Mouse (Mus musculus): ENCODE results near the gene Wnt5b.
"Not testable (repeated sequence)": the region's sequence is repeated elsewhere in the genome, so short reads cannot be mapped to it uniquely, and the experiment has no call there.

The Wnt5b gene

DNA sequence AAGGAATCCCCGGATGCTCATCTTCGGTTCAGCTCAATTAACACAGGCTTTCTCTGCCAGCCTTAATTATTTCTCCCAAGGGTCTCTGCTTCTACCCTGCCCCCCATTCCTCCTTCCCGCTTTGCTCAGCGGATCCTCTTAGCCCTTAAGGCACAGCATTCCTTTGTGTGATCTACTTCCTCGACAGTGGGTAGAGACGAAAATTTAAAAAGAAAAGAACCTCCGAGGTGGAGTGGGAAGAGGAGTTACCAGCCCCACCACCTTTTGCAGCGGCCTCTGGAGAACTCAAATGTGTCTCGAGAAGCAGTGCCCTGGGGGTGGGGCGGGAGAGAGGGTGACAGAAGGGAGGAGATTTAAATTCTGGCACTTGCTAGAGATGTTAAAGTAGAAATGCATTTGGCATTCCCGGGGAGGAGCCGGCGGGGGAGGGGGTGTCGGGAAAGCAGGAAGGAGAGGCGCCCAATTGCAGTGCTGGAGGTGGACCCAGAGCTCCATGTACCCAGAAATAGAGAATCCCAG, 92.1 kb downstream of the Wnt5b start:
- no peak for DNase-seq (ENCODE audit: low spot score in 2 of 2)

DNA sequence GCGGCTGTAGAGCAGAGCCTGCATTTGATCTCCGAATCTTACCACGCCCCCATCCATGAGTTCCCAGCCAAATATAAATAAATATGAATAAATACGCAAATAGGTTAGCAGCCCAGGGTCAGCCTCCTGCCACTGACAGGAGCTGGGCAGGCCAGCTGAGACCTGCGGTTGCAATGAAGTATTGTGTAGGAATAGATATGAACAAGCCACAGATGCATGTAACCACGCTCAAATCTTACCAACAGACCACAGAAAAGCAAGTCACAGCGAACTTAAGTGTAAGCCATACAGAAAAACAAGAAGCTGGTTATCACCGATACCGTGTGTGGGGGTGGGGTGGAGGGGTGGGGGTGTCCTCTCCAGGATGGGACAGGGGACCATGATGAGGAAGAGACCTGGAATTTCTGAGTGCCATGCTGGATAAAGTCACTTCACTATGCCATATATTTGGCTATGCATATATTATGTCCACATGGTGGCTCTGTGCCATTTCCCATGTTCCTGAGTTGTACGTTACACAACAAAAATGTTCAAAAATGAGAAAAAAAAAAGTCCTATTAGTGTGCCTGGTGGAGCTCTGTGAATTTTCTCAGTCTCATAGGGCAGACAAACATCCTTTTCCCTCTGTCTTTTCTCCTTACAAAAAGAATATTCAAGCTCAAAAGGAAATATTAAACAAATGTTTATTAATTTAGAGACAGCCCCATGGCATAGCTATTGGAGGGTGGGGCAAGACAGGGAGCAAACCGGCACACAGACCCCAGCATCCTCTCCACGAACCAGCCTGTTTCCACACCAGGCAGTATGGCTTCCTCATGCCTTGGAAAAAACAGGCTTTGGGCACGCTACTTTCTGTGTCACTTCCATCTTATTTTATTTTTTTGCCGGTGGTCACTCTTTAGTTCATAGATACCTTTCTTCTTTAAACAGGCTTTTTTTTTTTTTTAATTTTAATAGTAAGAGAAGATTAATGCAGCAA, 92.9 kb downstream of the Wnt5b start:
- DNase-seq (ENCODE audit: low spot score in 2 of 2), result no peak

GRCm38 (mm10) chr6:119449060-119449499, 95.1 kb downstream of the Wnt5b start:
- peak; percentile 28 to 69 for DNase-seq (ENCODE audit: low spot score in 2 of 2)

DNA sequence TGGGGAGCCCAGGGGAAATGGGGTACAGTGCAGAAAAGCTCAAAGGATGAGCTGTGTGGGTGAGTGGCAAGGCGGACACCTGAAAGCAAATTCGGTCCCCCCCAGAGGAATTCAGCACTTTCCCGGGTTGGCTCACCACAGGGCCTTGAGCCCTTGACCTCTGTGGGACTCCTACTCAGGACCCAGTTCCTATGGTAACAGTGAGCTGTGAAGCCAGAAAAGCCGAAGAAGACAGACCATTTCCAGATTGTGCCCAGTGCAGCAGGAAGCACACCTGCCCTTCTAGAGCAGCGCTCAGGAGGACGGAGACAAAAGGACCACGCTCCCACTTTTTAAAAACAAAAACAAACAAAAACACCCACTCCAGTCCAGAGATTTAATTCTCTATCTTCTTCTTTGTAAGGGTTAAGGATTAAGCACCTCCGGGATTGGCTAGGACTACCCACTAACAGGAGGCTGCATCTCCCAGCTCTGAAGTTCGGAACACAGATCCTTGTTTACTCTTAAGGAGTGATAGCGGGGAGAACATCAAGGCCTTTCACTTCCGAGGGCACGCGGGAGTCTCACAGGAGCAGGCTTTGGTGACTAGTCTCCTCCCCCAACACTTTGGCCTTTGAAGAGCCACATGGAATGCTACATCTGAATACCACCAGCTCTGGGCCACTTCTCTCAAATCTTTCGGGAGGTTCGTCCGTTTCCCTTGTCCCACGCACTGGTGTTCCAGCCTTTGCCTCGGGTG, 95.7 kb downstream of the Wnt5b start:
- no peak for DNase-seq (ENCODE audit: low spot score in 2 of 2)

- DNase-seq (ENCODE audit: low spot score in 2 of 2), result no peak
Observed at GRCm38 (mm10) chr6:119445671-119446607, 98.2 kb downstream of the Wnt5b start.

DNA sequence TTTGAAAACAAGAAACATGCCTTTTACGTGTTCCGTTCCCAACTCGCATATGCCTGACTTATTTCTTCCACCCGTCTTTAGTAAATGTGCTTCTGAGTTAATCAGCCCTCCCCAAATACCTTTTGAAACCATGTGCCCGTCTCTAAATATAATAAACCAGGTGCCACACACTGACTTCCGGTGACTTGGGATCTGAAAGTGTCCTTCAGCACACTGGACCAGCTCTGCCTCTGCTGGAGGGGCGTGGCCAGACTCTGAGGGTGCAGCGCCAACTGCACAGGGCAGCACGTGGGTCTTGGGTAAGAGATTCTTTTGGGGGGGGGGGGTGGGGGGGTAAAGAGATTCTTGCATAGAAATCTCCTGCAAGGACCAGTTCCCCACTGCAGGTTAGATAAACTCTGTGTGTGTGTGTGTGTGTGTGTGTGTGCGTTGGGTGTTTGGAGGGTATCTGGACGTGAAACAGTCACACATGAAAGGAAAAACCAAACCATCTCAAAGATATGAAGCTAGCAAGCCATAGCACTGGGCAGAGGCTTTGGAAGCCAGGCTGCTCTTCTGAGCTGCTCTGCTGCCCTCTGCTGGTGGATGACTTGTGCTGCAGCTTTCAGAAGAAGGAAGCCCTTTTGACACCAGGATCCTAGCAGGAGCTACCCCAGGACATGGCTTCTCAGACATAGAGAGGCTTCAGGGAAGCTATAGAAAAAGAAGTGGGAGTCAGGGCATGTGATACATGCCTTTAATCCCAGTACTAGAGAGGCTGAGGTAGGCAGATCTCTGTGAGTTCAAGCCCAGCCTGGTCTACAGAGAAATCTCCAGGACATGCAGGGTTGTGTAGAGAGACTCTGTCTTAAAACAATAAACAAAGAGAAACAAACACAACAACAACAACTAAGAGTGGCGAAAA, 100.2 kb downstream of the Wnt5b start:
- DNase-seq (ENCODE audit: low spot score in 2 of 2), result peak; percentile 70 to 89

DNA sequence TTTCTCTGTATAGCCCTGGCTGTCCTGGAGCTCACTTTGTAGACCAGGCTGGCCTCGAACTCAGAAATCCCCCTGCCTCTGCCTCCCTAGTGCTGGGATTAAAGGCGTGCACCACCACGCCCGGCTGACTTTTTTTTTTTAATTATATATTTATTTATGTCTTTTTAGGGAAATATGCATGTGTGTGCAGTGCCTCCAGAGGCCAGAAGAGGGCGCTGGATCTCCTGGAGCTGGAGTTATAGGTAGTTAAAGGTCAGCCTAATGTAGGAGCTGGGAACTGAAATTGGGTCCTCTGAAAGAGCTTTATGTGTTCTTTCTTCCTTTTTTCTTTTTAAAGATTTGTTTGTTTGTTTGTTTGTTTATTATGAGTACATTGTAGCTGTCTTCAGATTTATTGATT, 101.4 kb downstream of the Wnt5b start:
- not testable (repeated sequence) for DNase-seq (ENCODE audit: low spot score in 2 of 2)

- DNase-seq (ENCODE audit: low spot score in 2 of 2), result no peak
Observed at GRCm38 (mm10) chr6:119437894-119438761, 106.0 kb downstream of the Wnt5b start.

- no peak for DNase-seq (ENCODE audit: low spot score in 2 of 2)
Observed at GRCm38 (mm10) chr6:119434394-119434793, 109.8 kb downstream of the Wnt5b start.

- DNase-seq (ENCODE audit: low spot score in 2 of 2), result no peak
Observed at GRCm38 (mm10) chr6:119431751-119432324, 112.3 kb downstream of the Wnt5b start.

DNA sequence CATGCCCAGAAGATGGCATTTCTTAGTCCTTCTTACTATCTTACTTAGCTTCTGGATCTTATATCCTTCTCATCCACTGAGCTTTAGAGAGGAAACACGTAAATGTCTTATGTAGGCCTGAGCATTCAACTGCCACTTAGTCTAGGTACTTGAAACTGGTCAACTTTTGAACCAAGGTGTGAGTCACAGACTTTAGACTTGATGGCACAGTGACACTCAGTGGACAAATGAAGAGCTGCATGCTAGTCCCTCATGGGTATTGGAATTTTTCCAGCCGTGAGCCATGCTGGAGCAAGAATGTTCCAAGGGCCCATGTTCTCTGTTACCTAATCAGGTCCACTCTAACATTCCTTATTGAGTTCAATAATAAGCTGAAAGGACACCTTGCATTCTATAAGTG, 113.6 kb downstream of the Wnt5b start:
- peak in 1 of 2 experiments; percentile 70 for DNase-seq (ENCODE audit: low spot score in 2 of 2)

- DNase-seq (ENCODE audit: low spot score in 2 of 2), result no peak
Observed at GRCm38 (mm10) chr6:119429311-119429710, 114.8 kb downstream of the Wnt5b start.

GRCm38 (mm10) chr6:119428611-119429010, 115.5 kb downstream of the Wnt5b start:
- DNase-seq (ENCODE audit: low spot score in 2 of 2), result peak; percentile 47 to 70

GRCm38 (mm10) chr6:119421001-119421400, 123.1 kb downstream of the Wnt5b start:
- DNase-seq (ENCODE audit: low spot score in 2 of 2), result no peak

DNA sequence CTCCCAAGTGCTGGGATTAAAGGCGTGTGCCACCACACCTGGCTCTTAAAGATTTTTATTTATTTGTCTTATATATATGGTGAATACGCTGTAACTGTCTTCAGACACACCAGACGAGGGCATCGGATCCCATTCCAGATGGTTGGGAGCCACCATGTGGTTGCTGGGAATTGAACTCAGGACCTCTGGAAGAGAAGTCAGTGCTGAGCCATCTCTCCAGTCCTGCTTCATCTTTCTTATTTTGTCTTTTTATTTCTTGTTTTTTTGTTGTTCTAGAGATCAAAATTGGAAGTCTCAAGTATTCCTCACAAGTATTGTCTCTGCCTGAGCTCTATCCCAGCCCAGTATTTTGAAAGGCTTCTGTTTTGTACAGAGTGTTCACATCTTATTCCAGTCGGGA, 123.8 kb downstream of the Wnt5b start:
- DNase-seq (ENCODE audit: low spot score in 2 of 2), result no peak

- no peak for DNase-seq (ENCODE audit: low spot score in 2 of 2)
Observed at GRCm38 (mm10) chr6:119419412-119419811, 124.7 kb downstream of the Wnt5b start.

GRCm38 (mm10) chr6:119418392-119419251, 125.5 kb downstream of the Wnt5b start:
- no peak for DNase-seq (ENCODE audit: low spot score in 2 of 2)

GRCm38 (mm10) chr6:119417821-119418220, 126.3 kb downstream of the Wnt5b start:
- no peak for DNase-seq (ENCODE audit: low spot score in 2 of 2)
